Mouse (Mus musculus): ENCODE results near the gene Tigd3. TPM values are rescaled to one million over a fixed set of nuclear protein-coding genes. Genes with fewer than 3 reads are reported as not detected.

Gene Tigd3
- 1 to 10 TPM in 1 of 3 experiments, under 1 TPM in 2; 0.36 to 1.1 (median 0.66) TPM for polyA plus RNA-seq (2017; shearing (Covaris generic))

- peak; percentile 100 for ATAC-seq
These were observed at the start of gene Tigd3 for GRCm38 (mm10) chr19:5894002-5894678. TSS of gene Tigd3 (minus strand) at chr19:5894149.

- no peak for ATAC-seq
These were observed 49.5 kb upstream of the Tigd3 start for GRCm38 (mm10) chr19:5943404-5943803.

- no peak for ATAC-seq
These were observed 48.6 kb upstream of the Tigd3 start for GRCm38 (mm10) chr19:5942581-5942980.

- ATAC-seq = no peak
These were observed 46.7 kb upstream of the Tigd3 start for GRCm38 (mm10) chr19:5940656-5941055.

- ATAC-seq = no peak
These were observed 46.2 kb upstream of the Tigd3 start for GRCm38 (mm10) chr19:5940173-5940572.

- ATAC-seq = no peak
These were observed 45.8 kb upstream of the Tigd3 start for GRCm38 (mm10) chr19:5939715-5940114.

GRCm38 (mm10) chr19:5938516-5938915, 44.6 kb upstream of the Tigd3 start:
- ATAC-seq = no peak

- no peak for ATAC-seq
These were observed 44.0 kb upstream of the Tigd3 start for GRCm38 (mm10) chr19:5937836-5938406.

- no peak for ATAC-seq
These were observed 43.3 kb upstream of the Tigd3 start for GRCm38 (mm10) chr19:5937095-5937835.

GRCm38 (mm10) chr19:5935691-5936090, 41.7 kb upstream of the Tigd3 start:
- ATAC-seq = no peak

- no peak for ATAC-seq
These were observed 41.3 kb upstream of the Tigd3 start for GRCm38 (mm10) chr19:5935266-5935665.

GRCm38 (mm10) chr19:5929634-5930596, 36.0 kb upstream of the Tigd3 start:
- no peak for ATAC-seq

- ATAC-seq = no peak
These were observed 34.6 kb upstream of the Tigd3 start for GRCm38 (mm10) chr19:5928546-5928945.

GRCm38 (mm10) chr19:5928104-5928503, 34.2 kb upstream of the Tigd3 start:
- no peak for ATAC-seq

GRCm38 (mm10) chr19:5927532-5927931, 33.6 kb upstream of the Tigd3 start:
- no peak for ATAC-seq

- no peak for ATAC-seq
These were observed 33.1 kb upstream of the Tigd3 start for GRCm38 (mm10) chr19:5927026-5927425.

GRCm38 (mm10) chr19:5925311-5925855, 31.4 kb upstream of the Tigd3 start:
- ATAC-seq = no peak

- ATAC-seq = peak; percentile 96
These were observed 30.8 kb upstream of the Tigd3 start, which contains the start of gene Cdc42ep2 for GRCm38 (mm10) chr19:5924713-5925093. TSS of gene Cdc42ep2 (minus strand) at chr19:5924816.

- peak; percentile 49 for ATAC-seq
These were observed 30.2 kb upstream of the Tigd3 start for GRCm38 (mm10) chr19:5923990-5924712.

GRCm38 (mm10) chr19:5922963-5923362, 29.0 kb upstream of the Tigd3 start:
- ATAC-seq = no peak
